Mouse (Mus musculus) cerebellum, adult 9-11 months (tissue): Measurements from ENCODE around the gene Samm50.

Experiments used
- DNase-seq: peaks from one replicate; pipeline ENCODE4 v3.0.0; 2022

The Samm50 gene

DNA sequence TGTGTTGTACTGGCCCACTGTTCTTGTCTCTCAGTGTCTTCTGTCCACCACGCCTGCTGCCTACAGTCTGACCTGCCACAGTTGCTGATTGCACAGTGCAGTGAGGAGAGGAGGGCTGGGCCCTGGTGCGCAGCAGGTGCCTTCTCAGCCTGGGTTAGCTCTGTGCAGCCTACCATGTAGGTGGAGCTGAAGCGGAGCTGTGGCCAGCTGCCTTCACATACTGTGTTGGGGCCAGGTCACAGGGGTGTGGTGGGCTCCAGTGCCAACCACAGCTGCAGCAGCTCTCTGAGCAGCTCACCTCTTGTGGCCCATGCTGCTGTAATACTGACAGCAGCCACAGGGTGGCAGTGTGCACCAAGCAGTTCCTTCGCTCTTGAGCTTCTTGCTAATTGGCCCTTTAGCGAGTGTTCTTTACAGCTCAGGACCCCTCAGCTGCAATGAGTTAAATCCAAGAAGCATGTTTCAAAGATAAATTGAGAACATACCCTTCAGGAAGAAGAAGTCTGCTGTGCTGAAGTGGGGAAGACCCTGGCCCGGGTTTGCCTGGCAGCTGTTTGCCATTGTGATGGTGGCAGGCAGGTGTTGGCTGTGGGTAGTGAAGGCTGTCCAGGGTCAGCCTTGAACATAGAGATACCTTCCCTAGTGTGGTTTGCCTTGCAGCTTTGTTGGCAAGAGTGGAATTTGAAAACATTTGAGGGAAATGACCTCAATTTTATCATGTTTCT is 20.2 kb downstream of the Samm50 start:
- peak; percentile 76 for DNase-seq

DNA sequence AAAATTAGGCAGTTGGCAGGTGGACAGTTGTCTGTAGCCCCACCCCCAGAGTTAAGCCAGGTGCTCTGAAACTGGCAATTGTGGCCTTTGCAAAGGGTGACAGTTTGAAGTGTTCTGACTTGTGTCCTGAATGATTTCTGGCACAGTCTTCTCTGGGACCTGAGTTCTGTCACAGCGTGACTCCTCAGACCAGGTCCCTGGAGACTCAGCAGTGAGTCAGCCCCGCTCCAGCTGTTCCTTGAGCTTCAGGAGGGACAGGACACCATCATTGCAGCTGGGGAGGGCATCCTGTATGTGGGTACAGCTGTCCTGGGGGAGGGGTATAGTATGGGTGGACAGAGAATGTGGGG is 20.7 kb downstream of the Samm50 start:
- DNase-seq: no peak

DNA sequence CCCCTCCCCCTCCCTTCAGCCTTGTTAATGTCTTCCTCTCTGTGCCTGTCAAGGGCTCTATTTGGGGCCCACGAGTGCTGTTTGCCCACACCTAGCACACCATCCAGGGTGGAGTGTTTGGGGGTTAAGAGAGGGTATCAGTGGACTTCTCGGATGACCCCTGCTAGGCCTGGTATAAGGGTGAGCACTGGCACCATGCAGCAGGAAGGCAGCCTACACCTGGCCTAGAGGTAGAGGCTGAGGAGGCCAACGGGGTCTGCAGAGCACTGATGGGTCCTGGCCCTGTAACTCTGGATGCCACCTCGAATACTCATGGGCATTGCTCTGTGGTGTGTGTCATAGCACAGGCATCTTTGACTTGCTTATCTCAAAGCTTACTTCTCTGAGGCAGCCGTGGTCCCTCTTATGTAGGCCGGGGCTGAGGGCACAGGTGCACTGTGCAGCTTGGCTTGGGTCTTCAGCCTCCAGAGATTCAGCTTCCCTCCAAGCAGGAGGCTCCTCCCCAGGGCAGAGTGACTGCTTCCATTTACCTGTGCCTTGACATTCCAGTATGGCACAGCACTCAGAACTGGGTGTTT is 21.2 kb downstream of the Samm50 start:
- DNase-seq: no peak

DNA sequence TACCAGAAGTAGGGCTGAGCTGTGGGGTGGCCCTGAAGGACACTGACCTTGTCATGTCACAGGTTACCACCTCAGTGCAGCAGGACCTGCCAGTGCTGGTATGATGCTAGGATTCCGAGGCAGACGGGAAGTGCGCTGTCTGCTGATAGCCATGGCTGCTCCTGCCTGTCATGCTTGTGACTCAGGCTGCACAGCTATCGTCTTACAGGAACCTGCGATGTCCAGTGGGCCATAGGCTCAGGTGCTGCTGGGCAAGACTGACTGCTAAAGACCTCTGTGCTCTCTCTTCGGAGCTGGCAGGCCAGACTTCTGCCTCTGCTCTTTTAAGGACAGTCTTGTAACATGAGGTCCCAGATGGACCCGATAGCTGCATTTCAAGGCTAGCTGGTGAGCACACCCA is 22.4 kb downstream of the Samm50 start:
- no peak for DNase-seq

DNA sequence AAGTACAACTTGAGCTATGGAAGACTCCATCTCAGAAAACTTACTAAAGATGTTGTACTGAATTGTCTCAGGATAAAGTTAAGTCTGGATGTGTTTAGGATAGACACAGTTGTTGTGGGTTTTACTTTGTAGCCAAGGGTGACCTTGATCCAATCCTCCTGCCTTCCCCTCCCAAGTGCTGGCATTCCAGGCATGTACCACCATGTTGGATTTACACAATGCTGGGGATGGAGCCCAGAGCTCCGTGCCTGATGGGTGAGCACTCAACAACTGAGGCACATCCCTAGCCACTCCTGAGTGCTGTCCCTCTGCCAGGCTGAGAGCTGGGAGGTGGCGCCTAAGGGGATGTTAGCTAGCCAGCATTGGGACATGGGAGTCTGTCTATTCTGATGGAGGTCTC is 23.2 kb downstream of the Samm50 start:
- no peak for DNase-seq

DNA sequence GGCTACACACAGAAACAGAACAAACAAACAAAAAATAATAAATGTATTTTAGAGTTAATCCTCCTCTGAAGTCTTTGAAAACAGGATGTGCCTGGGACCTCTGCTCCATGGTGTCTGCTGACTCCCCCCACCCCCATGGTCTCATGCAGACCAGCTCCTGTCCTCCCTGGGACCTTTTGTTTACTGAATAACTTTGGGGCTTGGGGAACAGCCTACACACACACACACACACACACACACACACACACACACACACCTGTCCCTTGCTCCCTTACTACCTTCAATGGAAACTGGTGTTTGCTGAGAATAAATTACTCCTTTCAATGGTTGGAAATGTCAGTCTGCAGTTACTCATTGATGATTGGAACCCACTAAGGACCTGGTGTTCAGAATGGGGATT is 24.0 kb downstream of the Samm50 start:
- no peak for DNase-seq

DNA sequence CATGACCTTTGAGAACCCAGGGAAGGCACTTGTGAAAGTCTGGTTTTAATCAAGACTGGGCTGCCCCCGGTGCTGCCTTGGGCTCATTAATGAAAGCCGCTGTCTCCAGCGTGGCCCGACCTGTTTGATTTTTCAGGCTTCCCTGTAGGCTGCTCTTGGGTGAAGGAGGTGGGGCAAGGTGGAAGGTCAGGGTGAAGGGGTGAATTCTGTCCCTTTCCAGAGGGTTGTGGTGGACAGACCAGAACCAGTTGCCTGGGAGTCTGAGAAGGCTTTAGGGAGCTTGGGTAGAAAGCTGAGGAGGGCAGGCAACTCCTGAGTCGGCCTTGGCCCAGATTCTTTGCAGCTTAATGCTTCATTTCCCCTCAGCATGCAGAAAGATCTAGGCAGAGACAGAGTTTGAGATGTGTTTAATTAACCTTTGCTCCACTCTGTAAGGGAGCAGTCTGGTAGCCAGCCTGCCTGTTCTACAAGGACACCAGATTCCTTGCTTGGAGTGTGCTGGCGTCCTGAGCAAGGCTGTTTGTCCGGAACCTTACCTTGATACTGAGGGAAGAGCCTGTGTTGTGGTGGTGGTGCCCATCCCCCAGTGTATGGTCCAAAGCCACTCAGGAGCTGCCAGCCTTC is 24.5 kb downstream of the Samm50 start:
- DNase-seq: no peak

DNA sequence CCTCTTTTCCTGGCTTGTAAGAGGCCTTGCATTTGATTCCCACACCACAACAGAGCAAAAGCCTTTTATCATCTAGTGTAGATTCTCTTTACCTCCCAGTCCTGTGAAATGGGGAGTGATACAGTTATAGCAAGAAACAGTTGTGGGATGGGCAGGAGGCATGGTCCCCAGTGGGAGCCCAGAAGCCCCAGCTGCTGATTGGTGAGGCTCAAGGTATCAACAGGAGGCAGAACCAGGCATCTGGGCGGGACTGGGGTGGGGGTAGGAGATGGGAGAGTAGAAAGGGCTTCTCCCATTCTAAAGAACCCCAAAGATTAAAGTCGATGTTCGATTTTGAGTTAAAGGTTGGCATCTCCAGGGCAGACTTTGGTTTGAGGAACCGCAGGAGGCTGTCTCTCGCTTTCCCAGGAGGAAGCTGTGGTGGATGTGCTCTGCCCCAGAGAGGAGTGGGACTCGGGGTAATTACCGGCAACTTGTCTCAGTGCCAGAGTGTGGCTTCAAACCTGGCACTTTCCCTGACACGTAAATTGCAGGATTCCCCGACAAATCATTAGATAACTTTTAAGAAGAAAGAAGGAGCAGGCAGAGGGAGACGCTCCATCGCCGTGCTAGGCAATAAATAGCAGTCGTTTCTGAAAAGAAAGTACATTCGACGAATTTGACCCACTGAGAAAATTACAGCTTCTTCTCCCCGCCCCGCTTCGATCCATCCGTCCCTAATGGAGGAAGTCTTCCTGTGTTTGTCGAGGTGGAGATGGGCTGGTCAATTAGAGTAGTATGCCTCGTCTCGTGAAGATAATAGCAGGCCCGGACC is 26.1 kb downstream of the Samm50 start:
- no peak for DNase-seq

DNA sequence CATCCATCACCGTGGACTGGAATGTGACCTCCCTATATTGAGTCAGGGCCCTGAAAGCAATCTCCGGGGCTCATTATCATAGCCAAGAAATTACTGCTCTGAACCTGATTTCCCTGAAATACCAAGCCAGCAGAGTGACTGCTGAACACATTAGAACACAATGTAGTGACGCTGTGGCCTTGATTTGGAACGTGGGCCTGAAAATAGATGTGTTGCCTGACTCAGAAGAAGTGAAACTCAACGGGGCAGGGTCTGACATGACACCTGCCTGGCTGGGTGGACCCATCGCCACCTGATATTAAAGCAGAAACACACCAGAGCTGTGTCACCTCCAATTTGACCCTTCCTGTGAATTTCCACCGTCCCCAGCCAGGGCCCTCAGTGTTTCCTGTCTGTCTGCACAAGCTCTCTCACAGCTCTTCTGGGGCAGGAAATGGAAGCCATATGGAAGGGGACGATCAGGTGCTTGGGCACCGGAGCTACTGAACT is 26.8 kb downstream of the Samm50 start:
- no peak for DNase-seq

DNA sequence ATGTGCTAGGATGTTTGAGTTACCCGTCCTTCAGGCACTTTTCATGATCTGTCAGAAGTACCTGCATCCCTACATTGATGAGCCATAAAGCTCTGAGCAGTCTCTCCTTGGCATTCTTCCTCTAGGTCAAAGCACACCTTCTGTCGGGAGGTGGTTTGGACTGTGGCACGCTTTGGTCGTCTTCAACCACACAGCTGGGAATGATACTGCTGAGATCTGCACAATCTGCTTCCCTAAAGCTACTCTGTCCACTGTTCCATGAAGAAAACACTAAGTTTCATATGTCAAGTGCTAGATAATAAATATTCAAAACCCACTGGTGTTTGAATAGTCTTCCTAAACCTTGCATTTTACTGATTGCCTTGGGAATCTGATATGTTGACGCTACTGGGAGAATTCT is 29.5 kb downstream of the Samm50 start:
- DNase-seq: no peak

DNA sequence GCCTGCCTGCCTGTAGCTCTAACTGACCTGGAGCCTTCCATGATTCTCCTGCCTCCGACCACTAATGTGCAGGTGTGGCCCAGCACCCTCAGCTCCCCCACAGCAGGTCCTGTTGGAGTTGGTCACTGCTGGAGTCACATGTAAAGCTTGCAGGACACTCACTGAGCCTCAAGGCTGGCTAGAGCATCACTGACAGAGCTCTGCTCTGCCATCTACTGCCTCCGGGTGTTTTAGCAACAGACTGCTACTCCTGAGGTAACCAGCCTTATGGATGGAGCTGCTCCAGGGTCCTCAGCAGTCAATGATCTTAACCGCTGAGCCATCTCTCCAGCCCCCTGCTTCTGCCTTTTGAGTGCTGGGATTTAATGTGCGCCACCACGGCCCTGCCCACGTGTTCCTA is 31.4 kb downstream of the Samm50 start:
- DNase-seq: no peak

DNA sequence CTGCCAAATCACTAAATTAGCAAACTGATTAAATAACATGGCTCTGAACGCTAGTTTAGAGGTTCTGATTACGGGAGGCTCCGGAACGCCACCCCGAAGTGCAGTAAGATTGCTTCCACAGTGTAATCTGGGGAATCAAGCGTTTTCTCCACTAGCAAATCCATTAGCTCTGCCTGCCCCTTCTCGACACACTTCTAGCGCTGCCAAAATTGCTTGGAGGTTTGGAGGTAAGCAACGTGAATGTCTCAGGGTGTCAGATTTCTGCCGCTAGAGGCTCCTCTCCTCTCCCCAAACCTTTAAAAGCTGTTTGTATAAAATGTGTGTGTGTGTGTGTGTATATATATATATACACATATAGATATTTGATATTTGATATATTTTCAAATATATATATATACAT is 32.7 kb downstream of the Samm50 start:
- no peak for DNase-seq

DNA sequence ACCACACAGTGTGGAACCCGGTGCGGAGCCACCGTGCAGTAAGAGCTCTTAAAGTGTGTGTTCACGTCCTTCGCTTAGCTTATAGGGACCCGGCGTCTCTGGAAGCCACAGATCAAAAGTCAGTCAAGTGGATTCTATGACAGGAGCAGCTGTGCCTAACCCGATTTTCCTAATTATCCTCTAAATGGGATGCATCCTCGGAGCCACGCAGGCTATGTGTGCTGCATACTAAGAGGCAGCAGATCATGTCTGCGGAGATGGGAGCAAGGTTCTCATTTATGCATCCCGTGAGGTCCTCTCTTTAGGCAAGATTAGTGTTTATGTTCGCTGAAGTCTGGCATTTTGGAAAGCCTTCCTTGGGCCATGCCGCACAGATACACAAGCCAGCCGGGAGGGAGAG is 34.9 kb downstream of the Samm50 start:
- DNase-seq: no peak

DNA sequence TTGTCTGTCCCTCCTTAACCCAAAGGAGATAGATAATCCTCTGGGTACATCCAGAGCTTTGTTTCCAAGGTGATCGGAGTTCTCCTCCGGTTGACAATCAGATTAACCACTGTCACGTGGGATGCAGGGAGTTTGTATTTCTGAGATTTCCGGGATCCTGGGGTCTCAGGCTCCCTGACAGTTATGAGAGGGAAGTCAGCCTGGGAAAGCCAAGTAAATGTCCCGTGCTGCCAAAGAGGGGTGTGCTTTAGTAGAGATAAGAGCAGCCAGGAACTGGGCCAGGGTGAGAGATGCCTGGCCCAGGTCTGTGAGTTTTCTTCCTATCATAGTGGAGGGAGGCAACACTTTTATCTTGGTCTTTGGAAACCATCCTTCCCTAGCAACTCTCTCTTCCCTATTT is 38.6 kb downstream of the Samm50 start:
- DNase-seq: no peak

DNA sequence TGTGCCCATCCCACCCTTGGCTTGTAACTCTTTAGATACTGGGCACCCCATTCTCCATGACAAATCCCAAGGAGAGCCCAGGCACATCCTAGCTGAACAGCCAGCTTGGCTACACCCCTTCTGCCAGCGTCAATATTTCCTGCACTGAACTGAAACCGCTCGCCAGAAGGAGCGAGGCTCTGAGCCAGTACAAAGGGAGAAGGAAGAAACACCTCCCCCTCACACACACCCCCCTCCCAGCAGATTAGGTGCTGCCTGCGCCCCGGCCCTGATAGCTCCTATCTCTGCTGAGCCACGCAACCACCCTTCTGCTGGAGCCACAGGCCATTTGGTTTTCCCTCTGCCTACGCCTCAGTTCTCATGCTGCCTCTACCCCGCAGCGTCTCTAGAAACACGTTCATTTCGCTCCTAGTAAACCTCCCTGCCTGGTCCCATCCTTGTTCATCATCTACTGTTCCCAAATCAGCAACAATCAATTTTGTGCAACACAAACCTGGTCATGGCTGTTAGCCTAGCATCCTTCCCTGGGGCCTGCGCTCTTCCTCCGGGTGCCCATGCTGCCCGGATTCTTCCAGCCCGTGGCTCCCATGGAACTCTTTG is 39.2 kb downstream of the Samm50 start:
- peak; percentile 72 for DNase-seq

DNA sequence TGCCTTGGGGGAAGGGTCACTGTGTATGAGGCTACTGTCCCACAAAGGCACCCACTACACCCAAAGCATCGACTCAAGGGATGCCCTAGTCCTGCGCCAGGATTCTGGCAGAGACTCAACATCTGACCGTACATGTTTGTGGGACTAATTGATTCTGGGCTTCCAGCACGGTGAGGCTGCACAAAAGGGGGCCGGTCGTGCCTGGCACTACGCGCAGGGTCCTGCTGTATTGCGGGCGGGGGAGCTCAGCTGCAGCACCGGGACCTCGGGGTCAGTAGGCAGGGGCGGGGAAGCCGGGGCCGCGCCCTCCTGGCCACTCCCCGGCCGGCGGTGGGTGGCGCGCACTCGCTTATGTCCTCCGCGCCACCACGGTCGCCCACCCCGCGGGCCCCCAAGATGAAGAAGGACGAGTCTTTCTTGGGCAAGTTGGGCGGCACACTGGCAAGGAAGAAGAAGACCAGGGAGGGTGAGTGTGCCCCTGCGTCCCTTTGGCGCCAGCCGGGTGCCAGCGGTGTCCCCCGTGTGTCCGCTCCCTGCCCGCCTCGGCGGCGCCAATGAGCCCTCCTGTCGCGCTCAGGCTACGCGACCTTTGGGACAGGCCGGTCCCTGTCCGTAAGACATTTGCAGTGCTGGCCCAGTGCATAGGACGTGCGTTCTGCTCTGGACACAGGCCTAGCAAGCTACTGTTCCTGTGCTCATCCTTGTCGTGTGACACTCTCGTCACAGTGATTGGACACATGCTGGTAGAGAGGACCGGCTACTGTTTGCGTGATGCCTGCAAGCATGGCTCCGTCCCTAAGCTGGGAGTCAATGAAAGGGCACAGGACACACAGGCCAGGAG is 39.9 kb downstream of the Samm50 start, which contains the start of gene Parvb:
Gene Parvb, plus strand, starts transcription at position 323 of the 841 bp plus-strand sequence.
- DNase-seq: peak; percentile 74

DNA sequence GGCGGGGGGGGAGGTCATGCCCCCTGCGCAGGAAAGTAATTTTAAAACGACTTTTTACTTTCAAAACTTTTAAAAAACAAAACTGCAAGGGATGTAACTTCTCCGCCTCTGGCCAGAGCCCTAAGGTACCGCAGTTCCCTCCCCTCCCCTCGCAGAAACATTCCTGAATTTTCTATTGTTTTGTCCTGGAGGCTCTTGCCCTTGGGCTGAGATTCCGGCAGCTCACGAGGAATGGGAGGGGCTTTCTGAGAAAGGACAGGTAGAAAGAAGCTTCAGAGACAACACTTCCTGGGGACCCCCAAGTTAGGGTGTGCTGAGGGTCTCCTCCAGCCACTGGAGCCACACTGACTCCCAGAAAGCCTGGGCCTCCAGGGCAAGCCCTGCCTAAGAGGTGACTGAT is 40.6 kb downstream of the Samm50 start:
- no peak for DNase-seq

DNA sequence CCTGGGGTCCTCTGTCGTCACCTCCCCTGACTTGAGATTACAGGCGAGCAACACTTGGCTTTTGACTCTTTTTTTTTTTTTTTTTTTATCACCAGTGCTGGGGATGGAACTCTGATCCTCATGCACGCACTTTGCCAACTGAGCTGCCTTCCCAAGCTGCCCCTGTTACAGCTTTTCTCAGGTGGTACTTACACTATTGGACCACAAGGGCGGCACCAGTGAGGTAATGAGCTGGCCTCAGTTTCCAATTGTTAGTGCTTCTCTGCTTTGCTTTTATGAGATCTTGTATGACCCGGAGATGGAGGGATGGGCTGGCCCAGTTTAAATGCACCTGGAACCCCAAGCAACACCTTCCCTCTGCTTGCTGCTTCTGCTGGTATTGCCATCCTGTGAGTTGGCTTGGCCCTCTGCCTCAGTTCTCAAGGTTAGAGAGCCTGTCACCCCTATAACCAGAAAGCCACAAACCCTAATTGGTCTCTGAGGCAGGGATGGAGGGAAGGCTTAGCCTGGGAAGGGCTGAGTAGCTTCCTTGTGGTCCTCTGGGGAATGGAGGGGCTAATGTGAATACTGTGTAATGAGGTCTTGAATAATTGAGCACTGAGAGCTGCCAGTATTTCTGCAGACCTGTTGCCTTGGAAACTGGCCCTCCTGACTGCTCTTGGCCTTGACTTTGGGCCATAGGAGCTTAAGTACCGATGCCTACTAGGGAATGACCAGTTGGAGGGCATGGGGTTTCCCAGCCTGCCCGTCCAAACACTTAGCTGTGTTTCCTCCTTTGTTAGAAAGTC is 42.9 kb downstream of the Samm50 start:
- no peak for DNase-seq

DNA sequence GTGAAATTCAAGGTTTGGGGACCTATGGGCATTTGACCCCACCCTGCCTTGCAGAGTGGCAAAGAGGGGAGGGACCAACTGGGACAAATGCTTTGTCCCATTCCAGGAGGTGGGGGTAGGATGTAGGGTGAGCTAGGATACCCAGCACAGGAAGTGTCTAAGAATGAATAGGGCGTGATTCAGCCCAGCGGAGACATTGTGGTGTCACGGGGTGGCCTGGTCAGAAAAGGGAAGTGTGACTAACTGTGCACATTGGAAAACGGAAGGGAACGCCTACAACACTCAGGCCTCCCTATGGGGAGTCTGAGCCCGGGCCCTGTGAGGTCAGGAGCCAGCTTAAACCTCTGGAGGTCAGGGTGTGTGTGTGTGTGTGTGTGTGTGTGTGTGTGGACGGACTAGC is 43.6 kb downstream of the Samm50 start:
- no peak for DNase-seq

DNA sequence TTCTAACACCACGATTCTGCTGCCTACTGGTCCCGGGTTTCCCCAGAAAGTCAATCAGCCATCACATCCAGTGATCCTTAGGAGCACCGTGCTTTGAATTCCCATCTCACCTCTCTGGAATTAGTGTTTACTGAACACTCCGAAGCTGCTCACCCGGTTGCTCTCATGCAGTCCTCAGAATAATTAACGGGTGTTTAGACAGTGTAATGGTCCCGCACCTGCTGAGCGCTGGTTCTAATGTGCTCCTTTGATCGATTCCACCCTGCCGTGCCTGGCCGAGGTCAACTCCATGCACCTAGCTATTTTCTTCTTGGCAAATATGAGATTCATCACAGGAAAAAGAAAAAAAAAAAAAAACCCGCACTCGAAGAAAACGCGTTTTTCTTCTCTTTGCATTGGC is 46.5 kb downstream of the Samm50 start:
- no peak for DNase-seq

DNA sequence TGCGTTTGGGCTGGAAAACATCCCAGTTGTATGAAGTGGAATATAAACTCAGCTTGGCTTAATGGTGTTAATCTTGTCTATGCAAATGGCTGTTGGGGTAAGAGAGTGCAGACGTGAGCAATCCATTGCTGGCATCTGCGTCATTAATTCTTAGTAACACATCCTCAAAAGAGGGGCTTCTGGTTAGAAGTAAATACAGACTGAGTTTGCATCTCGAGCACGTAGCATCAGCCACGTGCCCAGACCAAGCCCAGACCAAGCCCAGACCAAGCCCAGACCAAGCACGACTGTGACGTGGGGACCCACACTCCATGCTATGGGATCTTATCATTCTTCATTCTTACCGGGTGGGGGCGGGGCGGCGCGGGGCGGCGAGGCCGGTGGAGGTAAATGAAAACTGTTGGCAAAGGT is 47.0 kb downstream of the Samm50 start:
- no peak for DNase-seq
